Mouse (Mus musculus) heart, embryonic 14.5 days (tissue): ENCODE results near the gene Baiap2. TPM values are rescaled to one million over a fixed set of nuclear protein-coding genes. Genes with fewer than 3 reads are reported as not detected.

ENCODE experiments used
- ATAC-seq: fragments of 200-750 bp; cut with Nextera tagmentation; 2 replicates; pipeline ENCODE4 v1.8.0; 2017; ENCODE audit warnings: low read depth, moderate TSS enrichment; ENCODE audit not compliant: insufficient number of reproducible peaks, insufficient read depth, low FRiP score
- H3K27ac ChIP-seq, 2 experiments: fragments of 200-500 bp in 1 of 2; fragments of 300-500 bp in 1 of 2; sonication (generic) in 1 of 2; replicated peaks in 1 of 2; 2 replicates each; pipeline ENCODE4 v1.5.1; 2012 to 2014; ENCODE audit warnings: low read depth in 2 of 2, low read length in 2 of 2, control low read depth in 1 of 2, mild to moderate bottlenecking in 1 of 2, mixed read lengths in 1 of 2; ENCODE audit not compliant: control insufficient read depth in 1 of 2, insufficient read depth in 1 of 2
- H3K27me3 ChIP-seq: fragments of 300-500 bp; sonication (generic); 2 replicates; pipeline ENCODE4 v1.6.1; 2014; ENCODE audit warnings: mild to moderate bottlenecking, low read length, control low read depth; ENCODE audit not compliant: control insufficient read depth, insufficient read depth
- H3K36me3 ChIP-seq: fragments of 300-500 bp; sonication (generic); 2 replicates; pipeline ENCODE4 v1.6.1; 2014; ENCODE audit warnings: mild to moderate bottlenecking, control low read depth, low read length, mixed read lengths; ENCODE audit not compliant: control insufficient read depth, insufficient read depth
- H3K4me1 ChIP-seq, 2 experiments: fragments of 200-500 bp in 1 of 2; fragments of 300-500 bp in 1 of 2; sonication (generic) in 1 of 2; 2 replicates each; pipeline ENCODE4 v1.6.1; 2012 to 2014; ENCODE audit warnings: low read length in 2 of 2, control low read depth in 1 of 2, mixed read lengths in 1 of 2; ENCODE audit not compliant: control insufficient read depth in 2 of 2, insufficient read depth in 2 of 2
- H3K4me2 ChIP-seq: fragments of 300-500 bp; sonication (generic); 2 replicates; pipeline ENCODE4 v1.6.1; 2014; ENCODE audit warnings: mild to moderate bottlenecking, low read length
- H3K4me3 ChIP-seq, 2 experiments: fragments of 200-500 bp in 1 of 2; fragments of 300-500 bp in 1 of 2; sonication (generic) in 1 of 2; 2 replicates each; pipeline ENCODE4 v1.5.1; 2012 to 2014; ENCODE audit warnings: low read length in 2 of 2, mild to moderate bottlenecking in 2 of 2, control low read depth in 1 of 2, low read depth in 1 of 2, moderate library complexity in 1 of 2; ENCODE audit not compliant: control insufficient read depth in 1 of 2, insufficient read depth in 1 of 2
- H3K9ac ChIP-seq: fragments of 300-500 bp; sonication (generic); 2 replicates; pipeline ENCODE4 v1.6.1; 2014; ENCODE audit warnings: mild to moderate bottlenecking, low read length
- H3K9me3 ChIP-seq: fragments of 300-500 bp; sonication (generic); 2 replicates; pipeline ENCODE4 v1.6.1; 2016; ENCODE audit warnings: low read length, control low read depth; ENCODE audit not compliant: control insufficient read depth
- WGBS: fragments of 180-500 bp; shearing (Covaris S2); extraction: QIAGEN DNeasy Blood & Tissue Kit; methylation state at CpG from one replicate; pipeline ENCODE4 v1.1.7; 2014; 5-methylcytosine and 5-hydroxymethylcytosine counted together
- polyA plus RNA-seq: library from polyadenylated mRNA; unstranded; fragments of >200 nt; fragmentation: Nextera tagmentation; extraction: Ambion mirVana; gene quantifications from 2 replicates; pipeline ENCODE4 v1.2.1, GENCODE M21; 2014

The Baiap2 gene
- polyA plus RNA-seq, 1 experiment from 2014 or later = 13.2 TPM

GRCm38 (mm10) chr11:119933142-119933541 lies 9.4 kb upstream of the Baiap2 start:
- Histone ChIP-seq H3K36me3 (no peaks in the 10 kb centered on the region), H3K27me3 (no peaks in the 10 kb centered on the region; the same call in none of the 2 replicates), H3K9ac (no peak overlapping the region), H3K9me3 (peaks cover 5% of the 10 kb centered on the region; the same call in 1 of the 2 replicates), H3K27ac (no peak overlapping the region), H3K4me2 (no peak overlapping the region), H3K4me3 (no peak overlapping the region), H3K4me1 (peaks cover 5 to 9% of the 10 kb centered on the region in 2 experiments; a peak in 1 of 4 replicates)
- WGBS = 55% methylated on average over 4 of the region's 4 CpGs
- no peak for ATAC-seq

DNA sequence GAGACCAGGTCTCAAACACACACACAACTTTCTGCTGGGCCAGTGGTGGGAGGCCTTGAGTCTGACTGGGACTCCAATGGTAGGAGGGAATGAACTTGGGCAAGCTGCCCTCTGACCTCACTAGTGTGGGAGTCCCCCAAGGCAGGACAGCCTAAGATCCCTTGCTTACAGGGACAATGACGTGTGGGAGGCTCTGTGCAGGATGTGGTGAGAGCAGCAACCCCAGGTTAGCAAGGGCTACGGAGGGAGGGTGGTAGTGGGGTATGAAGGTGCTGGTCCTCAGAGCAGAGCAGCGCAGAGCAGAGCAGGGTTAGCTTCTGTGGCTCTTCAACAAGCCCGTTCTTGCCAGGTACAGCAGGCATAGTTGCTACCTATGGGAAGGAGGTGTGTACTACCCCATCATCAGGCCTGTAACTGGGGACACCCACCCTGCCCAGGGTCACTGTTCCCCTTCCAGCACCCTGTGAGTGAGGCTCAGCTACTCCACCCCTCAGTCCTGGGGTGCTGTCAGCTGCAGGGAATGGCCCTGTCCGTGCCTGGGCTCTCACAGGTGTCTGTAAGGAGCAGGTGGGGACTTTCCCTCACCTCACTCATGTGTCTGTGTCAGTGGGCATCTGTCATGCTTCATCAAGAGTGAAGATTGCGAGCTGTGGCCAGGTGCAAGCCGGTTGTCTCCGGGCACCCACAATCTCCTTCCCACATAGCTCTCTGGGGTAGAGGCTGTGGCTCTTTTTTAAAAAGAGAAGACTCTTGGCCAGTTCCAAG lies 8.6 kb upstream of the Baiap2 start:
- Histone ChIP-seq H3K4me2 (no peak overlapping the region), H3K9me3 (peaks cover 5% of the 10 kb centered on the region; the same call in 1 of the 2 replicates), H3K4me1 (peaks cover 5 to 9% of the 10 kb centered on the region in 2 experiments; a peak in 1 of 4 replicates), H3K27me3 (peaks cover 6% of the 10 kb centered on the region), H3K36me3 (no peaks in the 10 kb centered on the region), H3K4me3 (no peak overlapping the region), H3K27ac (no peak overlapping the region), H3K9ac (no peak overlapping the region)
- ATAC-seq = no peak
- 79% methylated on average over 8 of the region's 8 CpGs for WGBS

DNA sequence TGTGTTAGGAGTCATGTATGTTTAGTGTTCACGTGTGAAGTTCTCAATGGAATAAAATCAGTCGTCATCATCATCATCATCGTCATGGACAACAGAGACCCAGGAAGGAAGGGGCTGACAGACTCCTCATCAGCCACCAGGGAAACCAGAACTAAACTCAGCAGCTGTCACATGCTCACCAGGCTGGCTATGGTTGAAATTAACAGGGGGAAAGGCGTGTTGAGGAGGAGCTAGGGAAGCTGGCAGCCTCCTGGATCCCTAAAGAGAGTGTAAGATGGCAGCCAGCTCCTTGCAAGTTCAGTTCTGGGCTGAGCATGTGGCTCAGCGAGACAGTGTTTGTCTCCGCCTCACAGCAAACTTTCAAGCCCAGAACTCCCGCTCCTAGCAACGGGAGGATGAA lies 7.8 kb upstream of the Baiap2 start:
- WGBS = 68% methylated on average over 8 of the region's 8 CpGs
- H3K9me3 ChIP-seq = peaks cover 5% of the 10 kb centered on the region; the same call in 1 of the 2 replicates
- ATAC-seq = no peak
- no peak overlapping the region for H3K4me2 ChIP-seq
- no peaks in the 10 kb centered on the region for H3K36me3 ChIP-seq
- H3K4me3 ChIP-seq = no peak overlapping the region
- H3K27ac ChIP-seq = no peak overlapping the region
- H3K27me3 ChIP-seq = peaks cover 8% of the 10 kb centered on the region
- peaks cover 5 to 9% of the 10 kb centered on the region in 2 experiments; a peak in 1 of 4 replicates for H3K4me1 ChIP-seq
- no peak overlapping the region for H3K9ac ChIP-seq

DNA sequence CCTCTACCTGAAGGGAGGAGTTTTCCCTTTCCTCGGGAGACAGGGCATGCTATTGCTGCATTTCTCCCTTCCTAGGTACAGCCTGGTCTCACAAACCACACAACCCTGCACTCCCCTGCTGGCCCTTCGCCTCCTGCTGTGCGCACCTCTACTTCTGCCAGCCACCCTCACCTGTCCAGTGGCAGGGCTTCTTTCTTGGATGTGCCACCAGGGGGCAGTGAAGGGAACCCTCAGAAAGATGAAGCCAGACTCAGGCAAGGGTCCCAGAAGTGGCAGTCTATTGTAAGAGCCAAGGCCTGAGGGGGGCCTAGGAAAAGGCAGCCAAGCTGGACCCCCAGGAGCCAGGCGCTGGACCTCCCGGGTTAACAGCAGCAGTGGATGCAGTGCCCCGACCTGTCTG lies 7.1 kb upstream of the Baiap2 start:
- 28% methylated on average over 6 of the region's 6 CpGs for WGBS
- Histone ChIP-seq H3K36me3 (no peaks in the 10 kb centered on the region), H3K9me3 (peaks cover 5% of the 10 kb centered on the region; the same call in 1 of the 2 replicates), H3K27me3 (peaks cover 8% of the 10 kb centered on the region), H3K4me1 (peaks cover 5 to 13% of the 10 kb centered on the region in 2 experiments; a peak in 2 of 4 replicates), H3K4me3 (no peak overlapping the region), H3K9ac (no peak overlapping the region), H3K27ac (no peak overlapping the region), H3K4me2 (no peak overlapping the region)
- no peak for ATAC-seq

DNA sequence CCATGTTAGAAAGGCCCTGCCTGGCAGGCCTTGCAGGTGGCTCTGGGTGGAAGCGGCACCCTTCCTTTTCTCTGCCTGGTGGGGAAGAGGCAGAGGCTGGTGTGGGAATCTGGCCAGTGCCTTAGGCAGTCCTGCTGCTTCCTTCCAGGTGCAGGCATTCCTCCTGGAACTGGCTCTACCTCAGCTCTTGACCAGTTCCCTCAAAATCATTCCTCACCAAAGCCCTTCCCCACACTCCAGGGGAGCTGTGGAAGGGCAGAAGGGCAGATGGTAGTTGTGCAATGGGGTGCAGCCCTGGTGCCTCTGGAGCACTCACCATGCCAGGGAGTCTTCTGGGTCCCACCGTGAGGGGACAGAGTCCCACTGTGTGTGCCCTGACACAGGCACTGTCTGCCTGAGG lies 6.1 kb upstream of the Baiap2 start:
- Histone ChIP-seq H3K9me3 (no peaks in the 10 kb centered on the region), H3K4me2 (no peak overlapping the region), H3K36me3 (no peaks in the 10 kb centered on the region), H3K9ac (no peak overlapping the region), H3K4me3 (no peak overlapping the region), H3K27me3 (peaks cover 15% of the 10 kb centered on the region), H3K4me1 (peaks cover 5 to 17% of the 10 kb centered on the region in 2 experiments; a peak in 2 of 4 replicates), H3K27ac (no peak overlapping the region)
- ATAC-seq = no peak
- WGBS = 81% methylated on average over 2 of the region's 2 CpGs

- WGBS = 49% methylated on average over 12 of the region's 12 CpGs
- Histone ChIP-seq H3K9me3 (no peaks in the 10 kb centered on the region), H3K4me1 (peaks cover 5 to 25% of the 10 kb centered on the region in 2 experiments; a peak in 2 of 4 replicates), H3K4me2 (no peak overlapping the region), H3K4me3 (no peak overlapping the region), H3K27me3 (peaks cover 16% of the 10 kb centered on the region), H3K9ac (no peak overlapping the region), H3K27ac (no peak overlapping the region), H3K36me3 (no peaks in the 10 kb centered on the region)
- no peak for ATAC-seq
Measured at GRCm38 (mm10) chr11:119937216-119937615, 5.3 kb upstream of the Baiap2 start.

DNA sequence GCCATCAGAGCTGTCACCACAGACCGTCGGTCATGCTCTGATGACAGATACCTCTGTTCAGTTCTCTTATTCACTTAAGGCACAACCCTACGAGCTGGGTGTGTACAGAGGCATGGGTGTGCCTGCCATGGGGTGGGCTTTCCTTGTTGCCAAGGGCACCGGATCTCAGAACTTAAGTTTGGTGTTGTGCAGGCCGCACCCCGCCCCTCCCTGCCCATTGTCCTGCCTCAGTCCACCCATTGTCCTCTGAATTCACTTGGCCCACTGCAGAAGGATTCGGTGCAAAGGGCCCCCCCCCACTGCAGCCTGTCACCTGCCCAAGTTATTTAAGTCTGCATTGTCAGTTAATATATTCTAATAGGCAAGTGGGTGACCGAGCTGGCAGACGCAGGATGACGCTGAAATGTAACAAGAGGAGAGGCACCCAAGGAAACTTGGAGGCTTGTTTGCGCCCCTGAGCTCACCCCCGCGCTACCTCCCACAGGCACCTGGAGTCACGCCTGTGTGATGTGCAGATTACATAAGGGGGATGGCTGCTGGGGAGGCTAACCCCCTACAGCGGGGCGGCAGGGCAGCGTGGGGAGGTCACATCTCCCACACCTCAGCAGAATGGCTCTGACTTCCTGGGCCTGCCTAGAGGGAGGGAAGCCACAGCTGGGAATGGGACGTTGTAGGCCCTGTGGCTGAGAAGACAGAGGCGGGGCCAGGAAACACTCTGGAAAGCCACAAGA lies 4.6 kb upstream of the Baiap2 start:
- Histone ChIP-seq H3K4me3 (no peak overlapping the region), H3K4me1 (peaks cover 5 to 25% of the 10 kb centered on the region in 2 experiments; a peak in 2 of 4 replicates), H3K27me3 (peaks cover 16% of the 10 kb centered on the region), H3K9ac (no peak overlapping the region), H3K9me3 (no peaks in the 10 kb centered on the region), H3K36me3 (no peaks in the 10 kb centered on the region), H3K27ac (no peak overlapping the region), H3K4me2 (no peak overlapping the region)
- ATAC-seq = no peak
- 61% methylated on average over 19 of the region's 19 CpGs for WGBS
